Mouse (Mus musculus) spleen, adult 2 months (tissue): ENCODE data around the gene Trafd1.

Source experiments
- CTCF ChIP-seq: fragments of 200-500 bp; IDR thresholded peaks from 2 replicates; pipeline ENCODE4 v1.5.1; 2011; ENCODE audit warnings: mild to moderate bottlenecking, inconsistent platforms; ENCODE audit not compliant: insufficient read depth, insufficient read length, insufficient replicate concordance; ENCODE audit errors: extremely low read depth
- POLR2A ChIP-seq: fragments of 200-500 bp; IDR thresholded peaks from 2 replicates; pipeline ENCODE4 v1.6.1; 2011; ENCODE audit warnings: low read depth, low read length, inconsistent platforms

- peak; percentile 15; the same call in 1 of the 2 replicates for TF ChIP-seq CTCF
- no peak for TF ChIP-seq POLR2A
These were observed 7.4 kb upstream of the Trafd1 start for GRCm38 (mm10) chr5:121392667-121393380.
